In the genomic region with DNA sequence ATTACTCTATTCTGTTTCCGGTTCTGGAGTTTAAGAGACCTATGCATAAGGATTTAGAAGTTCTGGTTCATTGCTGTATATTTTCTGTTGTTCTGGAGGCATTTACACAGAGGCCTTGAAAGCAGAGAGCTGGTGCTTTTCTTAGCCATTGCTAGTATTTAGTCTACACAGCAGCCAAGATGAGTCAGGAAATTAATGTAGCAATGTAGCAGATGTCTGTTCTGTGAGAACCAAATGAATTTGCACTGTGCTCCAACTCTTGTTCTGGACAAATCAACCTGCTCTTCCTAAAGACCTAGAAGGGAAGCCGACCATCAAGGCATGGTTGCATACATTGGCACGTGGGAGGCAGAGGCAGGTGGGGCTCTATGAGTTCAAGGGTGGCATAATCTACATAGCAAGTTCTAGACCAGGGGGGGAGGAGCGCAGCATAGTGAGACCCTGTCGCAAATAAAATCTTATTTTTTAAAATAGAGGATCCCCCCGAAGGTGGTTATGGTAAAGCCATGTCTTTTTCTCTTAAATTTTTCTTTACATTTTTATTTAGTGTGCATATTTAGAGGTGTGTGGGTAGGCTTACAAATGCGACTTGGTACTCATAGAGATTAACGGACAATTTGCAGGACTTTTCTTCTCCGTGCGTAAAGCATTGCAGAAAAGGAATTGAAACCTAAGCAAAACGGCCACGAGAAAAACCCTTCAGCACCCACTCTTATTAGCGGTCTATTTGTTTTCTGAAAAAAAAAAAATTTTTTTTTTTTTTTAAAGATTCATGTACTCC, we compare ENCODE assay signal across 8 mouse cellular contexts. TPM values are rescaled to one million over a fixed set of nuclear protein-coding genes. Genes with fewer than 3 reads are reported as not detected.
A peak's percentile ranks its signal among the peaks of the same experiment; 100 is the strongest.
DNase-seq lines count a peak whose midpoint lies in the region; ATAC-seq and TF ChIP-seq lines count a peak whose summit lies in the region.

No protein-coding gene starts in this region.

- H3K27ac ChIP-seq in kidney, embryonic 14.5 days (ENCODE audit: low read depth, low read length): no peak overlapping the region
- H3K27ac ChIP-seq in hindbrain, embryonic 14.5 days: no peak overlapping the region
- no peak overlapping the region for H3K27ac ChIP-seq in midbrain, embryonic 11.5 days (ENCODE audit: low read depth, low read length)
- H3K27ac ChIP-seq in thymus, adult 2 months (ENCODE audit: control insufficient read depth, insufficient read depth, low read length): no peak overlapping the region

- H3K36me3 ChIP-seq in kidney, embryonic 14.5 days (ENCODE audit: control insufficient read depth, insufficient read depth, low read length): peaks cover 22% of the 10 kb centered on the region
- no peaks in the 10 kb centered on the region for H3K36me3 ChIP-seq in hindbrain, embryonic 14.5 days (replicated peaks; ENCODE audit: control insufficient read depth, insufficient read depth)
- H3K36me3 ChIP-seq in midbrain, embryonic 11.5 days (ENCODE audit: control insufficient read depth, insufficient read depth, low read length): peaks cover 4% of the 10 kb centered on the region; the same call in 1 of the 2 replicates
- H3K36me3 ChIP-seq in thymus, adult 2 months (ENCODE audit: control insufficient read depth, insufficient read depth, low read length): 0 out of 2 replicates have a peak, but pooled peaks cover 3% of the 10 kb centered on the region

- peak overlapping the region; percentile 97; the same call in 1 of the 2 replicates for H3K9ac ChIP-seq in kidney, embryonic 14.5 days (ENCODE audit: low read depth, low read length)
- peak overlapping the region; percentile 91 for H3K9ac ChIP-seq in hindbrain, embryonic 14.5 days
- peak overlapping the region; percentile 92; the same call in 1 of the 2 replicates for H3K9ac ChIP-seq in midbrain, embryonic 11.5 days (ENCODE audit: low read length)

- H3K4me3 ChIP-seq in kidney, embryonic 14.5 days (ENCODE audit: low read length): peak overlapping the region; percentile 92
- peak overlapping the region; percentile 76 for H3K4me3 ChIP-seq in hindbrain, embryonic 14.5 days (replicated peaks; ENCODE audit: low read length)
- peak overlapping the region; percentile 81; the same call in 1 of the 2 replicates for H3K4me3 ChIP-seq in midbrain, embryonic 11.5 days (ENCODE audit: low read depth, low read length)
- no peak overlapping the region for H3K4me3 ChIP-seq in thymus, adult 2 months (ENCODE audit: control insufficient read depth, insufficient read depth, low read length)

- peak overlapping the region; percentile 84 for H3K4me2 ChIP-seq in kidney, embryonic 14.5 days (replicated peaks; ENCODE audit: low read depth, low read length)
- peak overlapping the region; percentile 98 for H3K4me2 ChIP-seq in hindbrain, embryonic 14.5 days (replicated peaks)
- peak overlapping the region; percentile 82 for H3K4me2 ChIP-seq in midbrain, embryonic 11.5 days

- no peak for TF ChIP-seq POLR2A in thymus, adult 2 months (IDR thresholded peaks at IDR 0.05; ENCODE audit: control insufficient read depth, extremely low read depth, insufficient read depth, low read length, poor library complexity)

- no peak for ATAC-seq in kidney, embryonic 14.5 days (ENCODE audit: low FRiP score, low TSS enrichment)
- no peak for ATAC-seq in hindbrain, embryonic 14.5 days (ENCODE audit: low FRiP score)
- ATAC-seq in midbrain, embryonic 11.5 days (ENCODE audit: low FRiP score): no peak

- peaks cover 18% of the 10 kb centered on the region; the same call in 1 of the 2 replicates for H3K4me1 ChIP-seq in kidney, embryonic 14.5 days (ENCODE audit: control insufficient read depth, insufficient read depth, low read length)
- peaks cover 14% of the 10 kb centered on the region; the same call in 1 of the 2 replicates for H3K4me1 ChIP-seq in hindbrain, embryonic 14.5 days (replicated peaks; ENCODE audit: control insufficient read depth, insufficient read depth, low read length)
- peaks cover 6% of the 10 kb centered on the region; the same call in 1 of the 2 replicates for H3K4me1 ChIP-seq in midbrain, embryonic 11.5 days (ENCODE audit: control insufficient read depth, insufficient read depth, low read length)
- peaks cover 7% of the 10 kb centered on the region for H3K4me1 ChIP-seq in thymus, adult 2 months (replicated peaks; ENCODE audit: control insufficient read depth, insufficient read depth, low read length)

- H3K9me3 ChIP-seq in kidney, embryonic 14.5 days (ENCODE audit: control insufficient read depth, low read length): no peaks in the 10 kb centered on the region
- H3K9me3 ChIP-seq in hindbrain, embryonic 14.5 days (ENCODE audit: control insufficient read depth, low read length): no peaks in the 10 kb centered on the region
- H3K9me3 ChIP-seq in midbrain, embryonic 11.5 days (ENCODE audit: control insufficient read depth, low read length): no peaks in the 10 kb centered on the region

- 71% methylated on average over 13 of the region's 13 CpGs for WGBS in kidney, embryonic 14.5 days
- WGBS in hindbrain, embryonic 14.5 days: 74% methylated on average over 13 of the region's 13 CpGs
- WGBS in midbrain, embryonic 11.5 days: 75% methylated on average over 13 of the region's 13 CpGs
- 44% methylated on average over 13 of the region's 13 CpGs for WGBS in thymus, adult 2 months

- DNase-seq in kidney, adult 8-10 months: no peak
- DNase-seq in brain, adult 2 months (ENCODE audit: low read depth, low spot score): peak; percentile 71
- peak; percentile 24 for DNase-seq in hindbrain, embryonic 14.5 days (ENCODE audit: low spot score)
- peak; percentile 86 for DNase-seq in midbrain, embryonic 11.5 days (ENCODE audit: low spot score, missing footprints)
- DNase-seq in spleen, adult 12 weeks (ENCODE audit: low spot score): no peak
- no peak for DNase-seq in urinary bladder, adult 2 months (ENCODE audit: low spot score)
- no peak for DNase-seq in thymus, adult 2 months

- no peak for TF ChIP-seq CTCF in thymus, adult 2 months (IDR thresholded peaks at IDR 0.05; ENCODE audit: borderline replicate concordance, control insufficient read depth, extremely low read depth, insufficient read depth, low read length, poor library complexity)

- no peaks in the 10 kb centered on the region for H3K27me3 ChIP-seq in kidney, embryonic 14.5 days (ENCODE audit: control insufficient read depth, insufficient read depth, low read length)
- no peaks in the 10 kb centered on the region for H3K27me3 ChIP-seq in hindbrain, embryonic 14.5 days (ENCODE audit: control insufficient read depth, insufficient read depth, low read length)
- H3K27me3 ChIP-seq in midbrain, embryonic 11.5 days (ENCODE audit: control insufficient read depth, insufficient read depth, low read length): no peaks in the 10 kb centered on the region
- no peaks in the 10 kb centered on the region for H3K27me3 ChIP-seq in thymus, adult 2 months (ENCODE audit: control insufficient read depth, insufficient read depth, low read length)

RNA-seq across cellular contexts. Expression of gene Hells, which starts 1.1 kb away (rescaled TPM):
- polyA plus RNA-seq in kidney, embryonic 14.5 days (2014; fragmentation: Nextera tagmentation; extraction: Ambion mirVana): 56.1 and 57.7 TPM in 2 replicates
- polyA plus RNA-seq in hindbrain, embryonic 14.5 days (2014; fragmentation: Nextera tagmentation; extraction: Ambion mirVana): 9.1 and 10.9 TPM in 2 replicates
- polyA plus RNA-seq in midbrain, embryonic 11.5 days (2014; fragmentation: Nextera tagmentation; extraction: Ambion mirVana): 94.3 and 95.7 TPM in 2 replicates
- polyA plus RNA-seq in urinary bladder, adult 2 months (2012; rRNA removed): 1.6 and 1.7 TPM in 2 replicates
- 4.8 and 5.6 TPM in 2 replicates for polyA plus RNA-seq in thymus, adult 2 months (2012; rRNA removed)

Comparison
In these comparisons a context has a peak if more than half of its experiments do, and no peak if none do; other contexts are left out.
1. DNase-seq: peak in brain, adult 2 months (single experiment), hindbrain, embryonic 14.5 days (single experiment) and midbrain, embryonic 11.5 days (single experiment); none in kidney, adult 8-10 months (0 of 2), spleen, adult 12 weeks (single experiment), urinary bladder, adult 2 months (single experiment) and thymus, adult 2 months (single experiment).
2. Peak in every context shown above with its lines, with median percentiles within 50 percentile points of each other: H3K4me2 ChIP-seq and H3K9ac ChIP-seq.